Mouse (Mus musculus) intestine, embryonic 14.5 days (tissue): ENCODE data around the gene Ankrd55. TPM values are rescaled to one million over a fixed set of nuclear protein-coding genes. Genes with fewer than 3 reads are reported as not detected.
A peak's percentile ranks its signal among the peaks of the same experiment; 100 is the strongest.

Experiments used
- ATAC-seq: fragments of 200-750 bp; cut with Nextera tagmentation; replicated peaks from 2 replicates; pipeline ENCODE4 v1.8.0; 2017; ENCODE audit warnings: low read depth, moderate number of reproducible peaks, moderate TSS enrichment, moderate library complexity; ENCODE audit not compliant: low FRiP score, low TSS enrichment
- DNase-seq: peaks from one replicate; pipeline ENCODE4 v3.0.0-alpha.2; 2018; ENCODE audit warnings: low spot score
- H3K27ac ChIP-seq: fragments of 300-500 bp; sonication (generic); 2 replicates; pipeline ENCODE4 v1.5.1; 2014; ENCODE audit warnings: low read depth, mild to moderate bottlenecking, control low read depth
- H3K27me3 ChIP-seq: fragments of 300-500 bp; sonication (generic); replicated peaks from 2 replicates; pipeline ENCODE4 v1.6.1; 2014; ENCODE audit warnings: low read length, control low read depth; ENCODE audit not compliant: control insufficient read depth, insufficient read depth
- H3K36me3 ChIP-seq: fragments of 300-500 bp; sonication (generic); 2 replicates; pipeline ENCODE4 v1.6.1; 2014; ENCODE audit warnings: low read length, control low read depth; ENCODE audit not compliant: control insufficient read depth, insufficient read depth
- H3K4me1 ChIP-seq: fragments of 300-500 bp; sonication (generic); replicated peaks from 2 replicates; pipeline ENCODE4 v1.6.1; 2014; ENCODE audit warnings: low read length, control low read depth, mixed read lengths; ENCODE audit not compliant: control insufficient read depth, insufficient read depth
- H3K4me2 ChIP-seq: fragments of 300-500 bp; sonication (generic); 2 replicates; pipeline ENCODE4 v1.6.1; 2014; ENCODE audit warnings: low read length
- H3K4me3 ChIP-seq: fragments of 300-500 bp; sonication (generic); 2 replicates; pipeline ENCODE4 v1.5.1; 2014; ENCODE audit warnings: low read depth, low read length, control low read depth, mixed read lengths
- H3K9ac ChIP-seq: fragments of 300-500 bp; sonication (generic); 2 replicates; pipeline ENCODE4 v1.6.1; 2014; ENCODE audit warnings: mild to moderate bottlenecking, low read length
- H3K9me3 ChIP-seq: fragments of 300-500 bp; sonication (generic); 2 replicates; pipeline ENCODE4 v1.6.1; 2016; ENCODE audit warnings: low read length, control low read depth; ENCODE audit not compliant: control insufficient read depth
- WGBS: fragments of 180-500 bp; shearing (Covaris S2); extraction: QIAGEN DNeasy Blood & Tissue Kit; methylation state at CpG from one replicate; pipeline ENCODE4 v1.1.7; 2014; 5-methylcytosine and 5-hydroxymethylcytosine counted together
- polyA plus RNA-seq: library from polyadenylated mRNA; unstranded; fragments of >200 nt; fragmentation: Nextera tagmentation; extraction: Ambion mirVana; gene quantifications from 2 replicates; pipeline ENCODE4 v1.2.1, GENCODE M21; 2014

Gene Ankrd55
- polyA plus RNA-seq, 1 experiment from 2014 or later: 0.39 TPM

- 90% methylated on average over 3 of the region's 3 CpGs for WGBS
- H3K4me3 ChIP-seq: no peak overlapping the region
- no peaks in the 10 kb centered on the region for H3K4me1 ChIP-seq
- H3K27ac ChIP-seq: no peak overlapping the region
- H3K9me3 ChIP-seq: no peaks in the 10 kb centered on the region
- H3K36me3 ChIP-seq: no peaks in the 10 kb centered on the region
- no peaks in the 10 kb centered on the region for H3K27me3 ChIP-seq
- no peak overlapping the region for H3K9ac ChIP-seq
- H3K4me2 ChIP-seq: no peak overlapping the region
- no peak for ATAC-seq
- DNase-seq: no peak
Observed at GRCm38 (mm10) chr13:112363746-112364145, 75.5 kb downstream of the Ankrd55 start.

DNA sequence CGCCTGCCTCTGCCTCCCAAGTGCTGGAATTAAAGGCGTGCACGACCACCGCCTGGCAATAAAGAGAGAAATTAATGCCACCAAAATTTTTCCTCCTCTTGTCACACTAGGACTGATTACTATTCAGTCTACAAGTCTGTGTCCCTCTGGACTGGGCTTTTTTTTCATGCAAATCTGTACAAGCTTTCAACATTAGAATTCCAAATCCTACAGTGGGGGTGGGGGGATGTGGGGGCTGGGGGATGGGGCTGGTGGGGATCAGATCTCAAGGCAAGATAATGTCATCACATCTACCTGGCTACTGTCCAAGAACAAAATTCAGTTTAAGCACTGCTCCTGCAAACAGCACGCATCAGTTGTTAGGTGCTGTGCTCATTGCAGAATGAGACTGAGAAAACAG, 76.4 kb downstream of the Ankrd55 start:
- H3K9me3 ChIP-seq: no peaks in the 10 kb centered on the region
- ATAC-seq: no peak
- H3K4me1 ChIP-seq: no peaks in the 10 kb centered on the region
- no peaks in the 10 kb centered on the region for H3K27me3 ChIP-seq
- no peak for DNase-seq
- 90% methylated on average over 5 of the region's 5 CpGs for WGBS
- no peaks in the 10 kb centered on the region for H3K36me3 ChIP-seq
- H3K4me3 ChIP-seq: no peak overlapping the region
- no peak overlapping the region for H3K27ac ChIP-seq
- no peak overlapping the region for H3K4me2 ChIP-seq
- no peak overlapping the region for H3K9ac ChIP-seq

- Histone ChIP-seq H3K4me2 (no peak overlapping the region), H3K9me3 (no peaks in the 10 kb centered on the region), H3K4me1 (no peaks in the 10 kb centered on the region), H3K27me3 (no peaks in the 10 kb centered on the region), H3K36me3 (no peaks in the 10 kb centered on the region), H3K9ac (no peak overlapping the region), H3K27ac (no peak overlapping the region), H3K4me3 (no peak overlapping the region)
- no peak for ATAC-seq
- 61% methylated on average over 5 of the region's 5 CpGs for WGBS
- DNase-seq: no peak
Observed at GRCm38 (mm10) chr13:112365303-112365702, 77.1 kb downstream of the Ankrd55 start.

GRCm38 (mm10) chr13:112365762-112366161, 77.5 kb downstream of the Ankrd55 start:
- WGBS: 56% methylated on average over 4 of the region's 4 CpGs
- DNase-seq: peak; percentile 60

DNA sequence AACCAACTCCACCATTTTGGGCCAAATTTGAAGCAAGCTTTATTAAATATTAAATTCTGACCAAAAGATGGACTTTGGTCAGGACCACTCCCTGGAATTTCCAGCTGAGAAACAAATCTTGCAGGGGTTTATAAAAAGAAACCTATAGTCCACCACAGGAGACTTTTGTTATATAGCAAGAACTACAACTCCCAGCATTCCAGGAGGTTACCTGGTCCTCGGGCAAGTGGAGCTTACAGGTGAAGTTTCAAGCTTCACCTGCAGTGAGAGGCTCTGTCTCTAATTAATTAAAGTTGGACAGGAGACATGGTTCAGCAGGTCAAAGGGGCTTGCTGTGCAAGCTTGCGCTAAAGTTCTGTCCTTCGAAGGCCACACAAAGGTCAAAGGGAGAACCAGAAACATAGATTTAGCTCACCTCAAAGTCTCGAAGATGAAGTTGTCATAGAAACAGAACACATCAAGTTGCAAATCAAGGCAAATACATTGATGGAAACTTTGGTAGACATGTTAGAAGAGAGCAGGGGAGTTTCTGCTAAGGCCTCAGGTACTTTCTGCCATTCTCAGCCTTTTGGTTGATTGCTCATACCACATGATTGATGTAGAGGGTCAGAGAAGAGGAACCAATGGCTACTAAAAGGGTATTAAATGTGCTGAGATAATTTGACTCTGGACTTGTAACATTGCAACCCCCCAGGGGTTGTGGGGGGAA, 78.2 kb downstream of the Ankrd55 start:
- ATAC-seq (no peak), DNase-seq (no peak)
- Histone ChIP-seq H3K4me3 (no peak overlapping the region), H3K4me1 (no peaks in the 10 kb centered on the region), H3K27me3 (no peaks in the 10 kb centered on the region), H3K9me3 (no peaks in the 10 kb centered on the region), H3K9ac (no peak overlapping the region), H3K4me2 (no peak overlapping the region), H3K27ac (no peak overlapping the region), H3K36me3 (no peaks in the 10 kb centered on the region)
- 83% methylated on average over 4 of the region's 4 CpGs for WGBS

More at GRCm38 (mm10) chr13:112365762-112366161, 77.5 kb downstream of the Ankrd55 start:
- Histone ChIP-seq H3K27ac (no peak overlapping the region), H3K4me3 (no peak overlapping the region), H3K36me3 (no peaks in the 10 kb centered on the region), H3K9ac (no peak overlapping the region), H3K4me1 (no peaks in the 10 kb centered on the region), H3K4me2 (no peak overlapping the region), H3K9me3 (no peaks in the 10 kb centered on the region), H3K27me3 (no peaks in the 10 kb centered on the region)
- no peak for ATAC-seq

DNA sequence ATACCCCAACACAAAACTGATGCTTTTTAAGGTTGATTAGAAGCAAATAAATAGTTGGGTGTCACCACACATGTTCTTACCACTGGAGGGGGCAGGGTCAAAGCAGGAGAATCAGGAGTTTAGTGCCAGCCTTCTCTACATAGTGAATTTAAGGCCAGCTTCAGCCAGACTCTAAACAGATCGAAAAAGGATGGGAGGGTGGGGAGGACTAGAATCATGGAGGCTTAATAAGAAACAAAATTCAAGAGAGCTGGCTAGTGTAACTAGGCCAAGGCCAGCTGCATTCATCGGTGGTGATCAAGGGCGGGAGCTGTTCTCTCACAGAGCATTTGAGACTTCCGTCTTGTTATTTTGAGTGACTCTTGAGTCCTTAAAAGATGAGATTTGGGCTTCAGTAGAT, 83.5 kb downstream of the Ankrd55 start:
- ATAC-seq: no peak
- no peak overlapping the region for H3K4me2 ChIP-seq
- DNase-seq: no peak
- no peak overlapping the region for H3K4me3 ChIP-seq
- H3K36me3 ChIP-seq: no peaks in the 10 kb centered on the region
- no peak overlapping the region for H3K9ac ChIP-seq
- H3K4me1 ChIP-seq: no peaks in the 10 kb centered on the region
- no peaks in the 10 kb centered on the region for H3K9me3 ChIP-seq
- H3K27me3 ChIP-seq: no peaks in the 10 kb centered on the region
- 96% methylated on average over 4 of the region's 4 CpGs for WGBS
- no peak overlapping the region for H3K27ac ChIP-seq

- H3K27ac ChIP-seq: no peak overlapping the region
- H3K9ac ChIP-seq: no peak overlapping the region
- no peak for DNase-seq
- no peak overlapping the region for H3K4me2 ChIP-seq
- ATAC-seq: no peak
- H3K9me3 ChIP-seq: no peaks in the 10 kb centered on the region
- no peaks in the 10 kb centered on the region for H3K27me3 ChIP-seq
- WGBS: 52% methylated on average over 8 of the region's 8 CpGs
- H3K4me3 ChIP-seq: no peak overlapping the region
- H3K4me1 ChIP-seq: no peaks in the 10 kb centered on the region
- no peaks in the 10 kb centered on the region for H3K36me3 ChIP-seq
Observed at GRCm38 (mm10) chr13:112375766-112376165, 87.5 kb downstream of the Ankrd55 start.

- ATAC-seq (no peak), DNase-seq (no peak)
- H3K9me3 ChIP-seq: no peaks in the 10 kb centered on the region
- H3K27me3 ChIP-seq: no peaks in the 10 kb centered on the region
- H3K27ac ChIP-seq: no peak overlapping the region
- H3K9ac ChIP-seq: no peak overlapping the region
- no peaks in the 10 kb centered on the region for H3K36me3 ChIP-seq
- H3K4me2 ChIP-seq: no peak overlapping the region
- H3K4me3 ChIP-seq: no peak overlapping the region
- 74% methylated on average over 9 of the region's 9 CpGs for WGBS
- H3K4me1 ChIP-seq: no peaks in the 10 kb centered on the region
Observed at GRCm38 (mm10) chr13:112378782-112379305, 90.6 kb downstream of the Ankrd55 start.

- DNase-seq (no peak), ATAC-seq (no peak)
- Histone ChIP-seq H3K9me3 (no peaks in the 10 kb centered on the region), H3K27me3 (no peaks in the 10 kb centered on the region), H3K4me2 (no peak overlapping the region), H3K36me3 (no peaks in the 10 kb centered on the region), H3K4me3 (no peak overlapping the region), H3K27ac (no peak overlapping the region), H3K9ac (no peak overlapping the region), H3K4me1 (no peaks in the 10 kb centered on the region)
- 66% methylated on average over 2 of the region's 2 CpGs for WGBS
Observed at GRCm38 (mm10) chr13:112381476-112381875, 93.2 kb downstream of the Ankrd55 start.
